Mouse (Mus musculus) bone marrow macrophage, adult 2 months (primary cell): ENCODE results near the gene Ypel3.

Source experiments
- CTCF ChIP-seq: IDR thresholded peaks from 2 replicates; pipeline ENCODE4 v1.5.1; 2012; ENCODE audit warnings: low read depth, mild to moderate bottlenecking, low read length, moderate library complexity
- POLR2A ChIP-seq: IDR thresholded peaks from 2 replicates; pipeline ENCODE4 v1.6.1; 2012; ENCODE audit warnings: mild to moderate bottlenecking, low read depth, low read length, borderline replicate concordance

- TF ChIP-seq CTCF (no peak), POLR2A (no peak)
Observed at GRCm38 (mm10) chr7:126776598-126777057, at the start of gene Ypel3.
